Mouse (Mus musculus): ENCODE measurements at regions not wholly inside any gene's neighbourhood (a gene's known extent, or its start where the extent isn't known, plus 50 kb on each side); places are given as distances from the start of the nearest gene placed in this dataset.

GRCm38 (mm10) chr4:114711082-114711481 lies 110.4 kb upstream of the Gm12830 start:
- TF ChIP-seq CTCF (IDR thresholded peaks at IDR 0.05) (no peak), EP300 (IDR thresholded peaks at IDR 0.05) (no peak)

Data from lung, postnatal 0 days (tissue).